ENCODE assay signal across 7 mouse cellular contexts in the genomic region with DNA sequence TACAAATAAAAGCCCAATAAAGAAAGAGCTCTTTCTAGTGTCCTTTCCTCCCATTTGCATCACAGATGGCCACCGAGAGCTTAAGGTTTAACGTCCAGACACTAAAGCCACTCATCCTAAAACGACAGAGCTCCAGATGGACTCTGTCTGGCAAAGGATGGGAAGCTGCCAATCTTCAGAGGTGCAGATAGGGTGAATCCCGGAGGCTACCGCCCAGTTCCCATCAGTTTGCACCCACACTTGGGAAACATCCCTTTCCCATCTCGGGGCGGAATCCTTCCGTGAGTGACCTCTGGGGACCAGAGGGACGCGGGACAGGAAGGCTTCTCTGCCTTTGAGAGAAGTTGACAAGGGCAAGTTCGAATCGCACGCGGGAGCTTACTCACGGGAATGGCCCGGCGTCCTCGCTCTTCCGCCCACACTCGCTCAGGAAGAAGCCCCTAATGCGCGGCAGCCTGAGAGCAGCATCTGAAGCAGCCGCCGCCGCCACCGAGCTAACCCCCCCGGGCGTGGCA. TPM values are rescaled to one million over a fixed set of nuclear protein-coding genes. Genes with fewer than 3 reads are reported as not detected.
DNase-seq lines count a peak whose midpoint lies in the region; ATAC-seq lines count a peak whose summit lies in the region.

No protein-coding gene starts in this region.

- peaks cover 16% of the 10 kb centered on the region; the same call in 1 of the 2 replicates for H3K4me1 ChIP-seq in lung, embryonic 15.5 days
- peaks cover 10% of the 10 kb centered on the region for H3K4me1 ChIP-seq in embryonic facial prominence, embryonic 12.5 days
- H3K4me1 ChIP-seq in intestine, embryonic 15.5 days (replicated peaks), result peaks cover 7% of the 10 kb centered on the region; the same call in 1 of the 2 replicates
- peaks cover 16% of the 10 kb centered on the region; the same call in 1 of the 2 replicates for H3K4me1 ChIP-seq in neural tube, embryonic 14.5 days (ENCODE audit: control insufficient read depth, insufficient read depth, low read length)

- ATAC-seq in lung, embryonic 15.5 days (ENCODE audit: borderline replicate concordance, extremely low read depth, low FRiP score, low TSS enrichment), result no peak
- ATAC-seq in embryonic facial prominence, embryonic 12.5 days (ENCODE audit: insufficient number of reproducible peaks, insufficient read depth, low FRiP score, low TSS enrichment), result peak; percentile 1; the same call in 1 of the 2 replicates
- ATAC-seq in intestine, embryonic 15.5 days, result peak; percentile 46
- peak; percentile 48; the same call in 1 of the 2 replicates for ATAC-seq in neural tube, embryonic 14.5 days (ENCODE audit: low read depth)

- H3K27me3 ChIP-seq in lung, embryonic 15.5 days, result no peaks in the 10 kb centered on the region
- no peaks in the 10 kb centered on the region for H3K27me3 ChIP-seq in embryonic facial prominence, embryonic 12.5 days
- no peaks in the 10 kb centered on the region for H3K27me3 ChIP-seq in intestine, embryonic 15.5 days (replicated peaks)
- no peaks in the 10 kb centered on the region for H3K27me3 ChIP-seq in neural tube, embryonic 14.5 days (ENCODE audit: control insufficient read depth, insufficient read depth, low read length)

- H3K36me3 ChIP-seq in lung, embryonic 15.5 days, result no peaks in the 10 kb centered on the region
- no peaks in the 10 kb centered on the region for H3K36me3 ChIP-seq in embryonic facial prominence, embryonic 12.5 days
- no peaks in the 10 kb centered on the region for H3K36me3 ChIP-seq in intestine, embryonic 15.5 days
- 0 out of 2 replicates have a peak, but pooled peaks cover 6% of the 10 kb centered on the region for H3K36me3 ChIP-seq in neural tube, embryonic 14.5 days (ENCODE audit: control insufficient read depth, insufficient read depth, low read length)

- H3K9ac ChIP-seq in lung, embryonic 15.5 days, result peak overlapping the region; percentile 92
- peak overlapping the region; percentile 91 for H3K9ac ChIP-seq in embryonic facial prominence, embryonic 12.5 days
- H3K9ac ChIP-seq in intestine, embryonic 15.5 days, result peak overlapping the region; percentile 91
- peak overlapping the region; percentile 90 for H3K9ac ChIP-seq in neural tube, embryonic 14.5 days (replicated peaks; ENCODE audit: low read depth, low read length)

- peak overlapping the region; percentile 95 for H3K4me3 ChIP-seq in lung, embryonic 15.5 days
- H3K4me3 ChIP-seq in embryonic facial prominence, embryonic 12.5 days, result peak overlapping the region; percentile 91
- peak overlapping the region; percentile 89 for H3K4me3 ChIP-seq in intestine, embryonic 15.5 days (replicated peaks)
- H3K4me3 ChIP-seq in neural tube, embryonic 14.5 days (ENCODE audit: low read depth, low read length), result peak overlapping the region; percentile 90

- H3K4me2 ChIP-seq in lung, embryonic 15.5 days, result peak overlapping the region; percentile 52
- H3K4me2 ChIP-seq in embryonic facial prominence, embryonic 12.5 days (replicated peaks), result peak overlapping the region; percentile 67
- H3K4me2 ChIP-seq in intestine, embryonic 15.5 days (replicated peaks), result peak overlapping the region; percentile 71
- H3K4me2 ChIP-seq in neural tube, embryonic 14.5 days (ENCODE audit: low read depth, low read length), result peak overlapping the region; percentile 59

- peak overlapping the region; percentile 77 for H3K27ac ChIP-seq in lung, embryonic 15.5 days
- H3K27ac ChIP-seq in embryonic facial prominence, embryonic 12.5 days, result peak overlapping the region; percentile 66
- peak overlapping the region; percentile 64 for H3K27ac ChIP-seq in intestine, embryonic 15.5 days
- H3K27ac ChIP-seq in neural tube, embryonic 14.5 days (ENCODE audit: low read depth, low read length), result peak overlapping the region; percentile 85

- no peaks in the 10 kb centered on the region for H3K9me3 ChIP-seq in lung, embryonic 15.5 days
- no peaks in the 10 kb centered on the region for H3K9me3 ChIP-seq in embryonic facial prominence, embryonic 12.5 days
- no peaks in the 10 kb centered on the region for H3K9me3 ChIP-seq in intestine, embryonic 15.5 days
- H3K9me3 ChIP-seq in neural tube, embryonic 14.5 days (ENCODE audit: control insufficient read depth, low read length), result no peaks in the 10 kb centered on the region

- DNase-seq in lung, postnatal 14 days, result no peak
- no peak for DNase-seq in layer of hippocampus, adult 9-11 months
- no peak for DNase-seq in kidney, postnatal 14 days

- under 1% methylated on average over 28 of the region's 28 CpGs for WGBS in lung, embryonic 15.5 days
- WGBS in embryonic facial prominence, embryonic 12.5 days, result under 1% methylated on average over 28 of the region's 28 CpGs
- under 1% methylated on average over 28 of the region's 28 CpGs for WGBS in intestine, embryonic 15.5 days
- under 1% methylated on average over 28 of the region's 28 CpGs for WGBS in neural tube, embryonic 14.5 days

RNA-seq across cellular contexts. Expression of gene Trak2, which starts 0.3 kb away (rescaled TPM):
- polyA plus RNA-seq in lung, embryonic 15.5 days (2015; fragmentation: Nextera tagmentation; extraction: Ambion mirVana), result 14.0 and 14.6 TPM in 2 replicates
- polyA plus RNA-seq in embryonic facial prominence, embryonic 12.5 days (2016; fragmentation: Nextera tagmentation; extraction: Ambion mirVana), result 12.6 and 13.5 TPM in 2 replicates
- polyA plus RNA-seq in intestine, embryonic 15.5 days (2015; fragmentation: Nextera tagmentation; extraction: Ambion mirVana), result 11.5 and 12.0 TPM in 2 replicates
- 15.5 and 18.4 TPM in 2 replicates for polyA plus RNA-seq in neural tube, embryonic 14.5 days (2014; fragmentation: Nextera tagmentation; extraction: Ambion mirVana)

RNA-seq across cellular contexts. Expression of gene Stradb, which starts 0.4 kb away (rescaled TPM):
- polyA plus RNA-seq in lung, embryonic 15.5 days (2015; fragmentation: Nextera tagmentation; extraction: Ambion mirVana), result 22.3 and 27.9 TPM in 2 replicates
- 28.8 and 30.8 TPM in 2 replicates for polyA plus RNA-seq in embryonic facial prominence, embryonic 12.5 days (2016; fragmentation: Nextera tagmentation; extraction: Ambion mirVana)
- polyA plus RNA-seq in intestine, embryonic 15.5 days (2015; fragmentation: Nextera tagmentation; extraction: Ambion mirVana), result 21.3 and 23.1 TPM in 2 replicates
- 100.0 and 120 TPM in 2 replicates for polyA plus RNA-seq in neural tube, embryonic 14.5 days (2014; fragmentation: Nextera tagmentation; extraction: Ambion mirVana)
